Mouse (Mus musculus) kidney, postnatal 14 days (tissue): ENCODE results near the gene Gm28079.
"Not testable (repeated sequence)": the region's sequence is repeated elsewhere in the genome, so short reads cannot be mapped to it uniquely, and the experiment has no call there.

Experiments
- DNase-seq: peaks from one replicate; pipeline ENCODE4 v3.0.0; 2022; ENCODE audit warnings: mixed read lengths

Gene Gm28079

GRCm38 (mm10) chrY:70014799-70015198, at the start of gene Gm28079:
Gm28079 (minus strand) TSS chrY:70014899.
- DNase-seq = not testable (repeated sequence)
